Mouse (Mus musculus): ENCODE results near the gene Tmem216.

Gene Tmem216

DNA sequence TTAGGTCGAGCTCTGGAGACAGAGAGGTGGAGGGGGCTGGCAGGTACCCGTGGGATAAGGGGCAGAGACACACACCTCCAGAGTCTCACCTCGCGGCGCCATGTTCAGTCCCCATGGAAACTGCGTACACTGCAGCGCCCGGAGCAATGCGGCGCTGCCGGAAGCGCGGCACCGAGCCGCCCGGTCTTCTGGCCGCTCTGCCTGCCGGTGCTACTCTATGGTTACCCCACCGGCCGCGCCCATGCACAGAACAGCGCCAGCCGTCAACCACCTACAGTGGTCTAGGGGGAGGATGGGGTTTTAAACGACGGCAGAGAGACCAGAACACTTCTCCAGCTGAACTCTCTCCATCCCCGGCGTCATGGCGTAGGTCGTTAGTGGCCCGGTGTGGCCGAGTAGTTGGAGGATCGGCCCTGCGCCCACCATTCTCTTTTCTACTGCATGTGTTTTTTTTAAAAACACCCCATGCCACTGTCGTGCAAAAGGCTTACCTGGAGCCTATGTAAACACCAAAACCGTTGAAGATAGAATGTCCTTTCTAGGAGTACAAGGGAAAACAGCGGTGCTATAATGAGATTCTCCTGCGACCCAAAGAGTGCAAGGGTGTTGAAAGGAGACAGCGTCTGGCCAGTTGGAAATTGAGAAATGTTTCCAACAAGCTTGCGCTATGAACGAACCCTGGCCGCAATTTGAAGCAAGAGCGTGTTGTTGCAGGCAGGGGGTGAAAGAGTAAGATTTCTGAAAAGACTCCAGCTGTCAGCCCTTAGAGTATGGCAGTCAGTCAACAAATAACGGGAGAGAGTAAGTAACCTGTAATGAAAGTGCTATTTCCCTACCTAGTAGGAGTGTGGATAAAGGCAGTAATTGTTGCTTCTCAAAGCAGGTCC, at the start of gene Tmem216:
Gene Tmem216, minus strand, starts transcription at position 615 of the 887 bp plus-strand sequence.
- peak; percentile 81 for DNase-seq (ENCODE audit: extremely low spot score, low spot score)

DNA sequence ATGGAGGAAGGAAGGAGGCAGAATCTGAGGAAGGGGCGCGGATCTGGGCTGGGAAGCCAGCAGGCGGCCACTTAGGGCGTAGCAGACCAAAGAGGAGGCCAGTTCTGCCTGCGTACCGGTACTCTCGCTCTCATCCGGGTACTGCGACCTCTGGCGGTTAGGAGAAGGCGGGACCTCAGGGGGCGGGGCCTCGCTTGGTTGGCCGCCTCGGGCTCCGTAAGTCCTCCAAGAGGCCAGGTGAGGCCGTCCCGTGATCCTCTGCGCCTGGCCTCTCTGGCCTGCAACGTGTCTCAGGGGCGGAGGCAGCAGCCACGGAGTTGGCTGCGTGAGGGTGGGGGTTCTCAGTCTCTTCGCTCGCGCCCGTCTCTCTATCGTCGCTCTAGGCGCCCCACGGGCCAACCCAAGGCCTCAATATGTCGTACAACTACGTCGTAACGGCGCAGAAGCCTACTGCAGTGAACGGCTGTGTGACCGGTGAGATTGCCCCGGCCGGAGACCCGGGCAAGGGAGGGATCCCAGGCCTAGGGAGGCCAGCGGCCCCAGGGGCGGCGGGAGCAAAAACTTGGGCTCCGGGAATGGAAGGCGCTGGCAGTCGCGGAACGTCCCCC, 49.4 kb upstream of the Tmem216 start, which contains the start of the genes Ddb1 and Tkfc:
Gene Ddb1, plus strand, starts transcription at position 35 of the 608 bp plus-strand sequence.
Gene Tkfc, minus strand, starts transcription at position 362 of the 608 bp plus-strand sequence.
- DNase-seq (ENCODE audit: extremely low spot score, low spot score) = peak; percentile 99

DNA sequence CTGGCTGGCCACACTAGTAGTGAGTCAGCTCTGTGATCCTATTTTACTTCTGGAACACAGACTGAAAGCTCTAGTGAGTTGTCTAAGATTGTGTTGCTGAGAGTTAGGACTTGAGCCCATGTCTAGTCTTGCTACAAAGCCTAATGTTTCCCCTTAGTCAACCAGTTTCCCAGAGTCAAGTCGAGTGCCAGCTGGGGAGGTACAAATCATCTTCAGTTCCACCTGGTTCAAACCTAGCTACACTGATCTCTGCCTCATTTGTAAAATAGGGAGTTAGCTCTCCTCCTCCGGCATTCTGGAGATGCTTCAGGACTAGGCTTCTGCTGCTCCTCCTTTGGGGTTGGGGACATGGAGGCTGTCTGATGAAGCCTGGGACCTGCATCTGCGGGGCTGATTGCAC, 48.5 kb upstream of the Tmem216 start:
- no peak for DNase-seq (ENCODE audit: extremely low spot score, low spot score)

DNA sequence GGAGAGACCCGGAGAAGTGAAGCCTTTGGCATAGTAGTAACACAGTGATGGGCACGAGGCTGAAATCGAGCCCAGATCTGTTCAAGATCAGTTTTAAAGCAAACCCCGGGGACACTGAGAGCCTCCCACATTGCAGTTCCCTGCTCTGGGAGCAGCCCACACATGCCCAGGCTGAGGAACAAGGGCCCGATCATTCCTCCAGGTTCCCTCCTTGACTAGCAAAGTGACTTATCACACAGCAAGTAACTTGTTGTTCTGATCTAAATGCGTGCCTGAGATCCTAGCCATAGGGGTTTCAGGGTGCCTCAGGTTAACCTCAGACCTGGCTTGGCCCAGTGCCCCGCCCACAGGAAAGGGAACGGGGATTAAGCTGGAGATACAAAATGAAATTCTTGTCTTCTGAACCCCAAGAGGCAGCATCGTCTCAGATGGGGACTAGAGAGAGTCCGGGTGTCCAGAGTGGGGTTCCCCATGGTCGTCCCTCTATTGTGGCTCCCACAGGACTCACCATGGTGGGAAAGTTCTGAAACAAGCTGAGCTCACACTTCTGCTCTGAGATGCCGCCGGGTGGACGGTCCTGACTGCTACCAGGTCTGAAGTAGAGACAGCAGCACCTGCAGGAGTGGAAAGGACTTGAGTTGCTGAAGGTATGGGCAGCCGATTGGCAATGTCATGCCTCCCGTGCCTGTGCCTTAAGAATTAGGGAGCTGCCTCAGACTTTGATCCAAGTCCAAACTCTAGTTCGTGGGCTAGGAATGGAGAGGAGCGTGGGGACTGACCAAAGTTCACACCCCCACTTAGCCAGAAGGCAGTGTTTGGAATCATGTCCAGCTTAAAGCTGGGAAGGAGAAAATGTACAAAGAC, 47.9 kb upstream of the Tmem216 start:
- DNase-seq (ENCODE audit: extremely low spot score, low spot score) = no peak

DNA sequence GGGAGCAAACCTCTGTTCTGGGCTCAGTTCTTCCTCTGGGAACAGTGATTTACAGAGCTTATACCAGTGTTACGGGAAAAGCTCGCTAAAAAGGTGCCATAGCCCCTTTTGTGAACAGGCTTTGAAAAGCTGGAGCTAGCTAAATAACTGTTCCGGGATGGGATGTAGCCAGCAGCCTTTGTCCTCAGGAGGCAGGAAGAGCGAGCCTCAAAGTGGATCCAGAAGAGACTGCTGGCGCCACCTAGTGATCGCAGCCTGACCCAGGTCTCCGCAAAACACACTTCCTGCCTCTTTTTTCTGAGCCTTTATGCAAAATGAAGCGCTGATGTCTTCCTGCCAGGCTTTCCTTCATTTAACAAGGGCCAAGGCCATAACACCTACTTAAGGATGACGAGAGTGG, 46.7 kb upstream of the Tmem216 start:
- peak; percentile 89 for DNase-seq (ENCODE audit: extremely low spot score, low spot score)

DNA sequence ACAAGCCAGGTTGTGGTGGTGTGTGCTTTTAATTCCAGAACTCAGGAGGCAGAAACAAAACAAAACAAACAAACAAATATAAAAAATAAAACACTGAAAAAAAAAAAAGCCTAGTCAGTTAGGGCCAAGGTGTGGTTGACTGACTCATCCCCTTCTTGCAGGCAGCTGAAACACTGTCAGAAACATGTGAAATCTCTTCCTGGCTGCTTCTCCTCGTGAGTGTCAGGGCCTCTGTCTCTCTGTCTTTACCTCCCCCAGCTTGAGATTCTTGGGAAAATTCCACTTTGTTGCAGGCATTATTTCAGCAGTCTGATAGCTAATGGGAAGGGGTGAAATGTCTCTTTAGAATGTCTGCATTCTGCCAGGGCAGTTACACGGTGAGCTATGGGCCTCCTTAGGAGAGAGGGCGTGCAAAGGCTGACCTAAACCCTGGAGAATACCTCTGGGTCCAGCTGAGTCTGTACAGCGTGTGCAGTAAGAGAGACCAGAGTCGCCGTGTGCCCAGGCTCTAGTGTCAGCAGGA, 46.3 kb upstream of the Tmem216 start:
- DNase-seq (ENCODE audit: extremely low spot score, low spot score) = no peak

DNA sequence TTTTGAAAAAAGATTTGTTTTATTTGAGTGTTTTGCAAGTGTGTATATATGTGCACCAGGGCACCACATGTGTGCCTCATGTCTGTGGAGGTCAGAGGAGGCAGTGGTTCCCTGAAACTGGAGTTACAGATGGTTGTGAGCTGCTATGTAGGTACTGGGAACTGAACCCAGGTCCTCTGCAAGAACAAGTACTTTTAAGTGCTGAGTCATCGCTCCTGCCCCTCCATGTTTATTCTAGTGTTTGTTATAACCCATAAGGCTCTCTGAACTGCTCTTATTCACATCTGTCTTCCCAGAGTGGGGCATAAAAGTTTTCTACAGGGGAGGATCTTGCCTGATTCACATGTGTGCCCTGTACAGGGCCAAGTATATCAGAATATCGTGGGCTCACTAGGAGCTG, 43.6 kb upstream of the Tmem216 start:
- no peak for DNase-seq (ENCODE audit: extremely low spot score, low spot score)

DNA sequence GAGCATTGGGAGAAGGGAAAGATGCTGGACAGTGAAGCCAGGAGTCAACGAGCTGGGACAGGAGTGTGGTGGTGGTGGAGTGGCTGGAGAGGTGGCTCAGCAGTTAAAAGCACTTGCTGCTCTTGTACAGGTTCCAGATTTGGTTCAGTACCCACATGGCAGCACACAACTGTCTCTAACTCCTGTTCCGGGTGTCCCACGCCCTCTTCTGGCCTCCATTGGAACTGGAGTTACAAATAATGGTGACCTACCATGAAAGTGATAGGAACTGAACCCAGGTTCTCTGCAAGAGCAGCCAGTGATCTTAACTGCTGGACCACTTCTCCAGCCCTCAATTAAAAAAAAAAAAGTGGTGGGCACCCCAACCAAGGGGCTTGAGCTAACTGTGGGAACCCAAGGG, 42.1 kb upstream of the Tmem216 start:
- no peak for DNase-seq (ENCODE audit: extremely low spot score, low spot score)

DNA sequence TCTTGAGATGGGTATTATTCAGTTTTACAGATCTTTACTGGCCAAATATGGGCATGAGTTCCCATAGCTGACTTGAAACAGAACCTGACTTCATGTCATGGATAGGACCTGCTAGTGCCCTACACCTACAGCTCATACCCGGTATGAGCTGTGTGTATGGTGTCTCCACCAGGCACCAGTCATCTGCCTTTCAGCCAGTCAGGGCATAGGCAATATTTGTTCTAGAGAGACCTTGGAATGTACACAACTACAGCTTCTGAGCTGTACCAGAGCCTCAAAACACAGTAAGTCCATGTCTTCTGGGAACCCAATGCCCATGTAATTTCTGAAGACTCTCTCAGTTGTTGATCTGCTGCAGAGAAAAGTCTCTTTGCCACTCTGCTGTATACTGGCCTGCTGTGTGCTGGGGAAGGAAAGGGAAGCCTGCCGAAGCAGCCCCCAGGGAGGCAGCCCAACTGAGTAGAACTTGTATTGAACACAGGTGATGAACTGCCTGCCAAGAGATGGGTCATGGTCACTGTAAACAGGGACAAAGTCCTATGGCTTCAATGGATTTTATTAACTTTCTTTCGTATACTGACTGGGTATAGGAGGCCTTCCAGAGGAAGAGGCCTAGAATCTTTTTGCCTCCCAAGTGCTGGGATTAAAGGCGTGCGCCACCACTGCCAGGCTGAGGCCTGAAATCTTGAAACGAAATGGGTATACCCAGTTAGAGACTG, 35.8 kb upstream of the Tmem216 start:
- DNase-seq (ENCODE audit: extremely low spot score, low spot score) = no peak

DNA sequence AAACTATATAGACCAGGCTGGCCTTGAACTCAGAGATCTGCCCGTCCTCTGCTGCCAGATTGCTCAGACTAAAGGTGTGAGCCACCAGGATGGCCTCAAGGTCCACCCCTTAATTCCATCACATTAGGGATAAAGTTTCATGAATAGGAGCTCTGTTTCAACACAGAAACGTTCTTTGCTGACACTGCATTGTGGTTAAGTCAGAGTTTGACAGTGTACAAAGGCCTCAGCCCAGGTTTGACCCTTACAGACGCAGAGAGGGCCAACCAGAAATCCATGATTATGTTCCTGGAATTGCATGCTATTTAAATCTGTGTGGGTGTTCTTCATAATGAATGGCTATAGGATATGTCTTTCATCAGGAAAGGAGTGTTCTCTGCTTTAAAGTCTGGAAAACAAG, 34.3 kb upstream of the Tmem216 start:
- no peak for DNase-seq (ENCODE audit: extremely low spot score, low spot score)

DNA sequence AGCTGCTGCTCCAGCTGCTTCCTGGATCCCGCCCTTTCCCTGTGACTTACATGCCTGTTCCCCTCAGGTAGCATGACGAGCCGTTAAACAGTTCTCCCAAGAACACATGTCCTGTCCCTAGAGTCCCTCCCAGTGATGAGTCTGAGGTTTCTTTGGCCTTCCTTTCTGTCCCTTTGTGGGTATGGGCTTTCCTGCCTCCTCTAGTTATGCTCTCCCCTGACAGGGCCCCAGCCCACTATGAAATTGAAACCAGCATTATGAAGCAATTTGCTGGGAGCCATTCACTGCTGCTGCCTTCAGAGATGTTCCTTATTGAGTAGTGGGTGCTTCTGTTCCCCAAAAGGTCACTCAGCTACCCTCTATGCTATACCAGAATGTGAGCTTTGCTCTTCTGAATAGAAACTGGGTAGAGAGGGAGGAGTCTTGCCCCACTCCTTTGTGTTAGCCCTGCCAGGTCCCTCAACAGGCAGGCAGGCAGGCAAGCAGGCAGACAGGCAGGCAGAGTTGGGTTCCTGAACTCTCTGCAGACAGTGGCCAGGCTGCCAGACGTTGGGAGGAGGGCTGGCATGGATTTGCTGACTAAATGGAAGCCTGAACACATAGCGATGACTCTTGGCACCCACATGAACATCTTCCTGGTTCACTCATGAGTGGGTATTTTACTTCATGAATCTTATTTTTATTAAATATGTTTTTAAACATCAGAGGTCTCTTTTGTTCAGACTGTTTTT, 33.3 kb upstream of the Tmem216 start:
- no peak for DNase-seq (ENCODE audit: extremely low spot score, low spot score)

DNA sequence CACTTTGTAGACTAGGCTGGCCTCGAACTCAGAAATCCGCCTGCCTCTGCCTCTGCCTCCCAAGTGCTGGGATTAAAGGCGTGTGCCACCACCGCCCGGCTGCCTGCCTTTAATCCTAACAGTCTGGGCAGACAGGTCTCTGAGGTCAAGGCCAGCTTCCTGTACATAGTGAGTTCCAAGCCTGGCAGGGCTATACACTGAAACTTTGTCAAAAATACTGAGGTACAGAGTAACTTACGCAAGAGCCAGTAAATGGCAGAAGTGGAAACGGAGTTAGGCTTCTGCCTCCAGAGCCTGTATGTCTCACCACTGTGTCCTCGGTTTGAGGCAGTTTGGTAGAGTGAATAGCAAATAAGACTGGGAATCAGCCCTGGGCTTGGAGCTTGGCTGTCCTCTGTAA, 31.2 kb upstream of the Tmem216 start:
- no peak for DNase-seq (ENCODE audit: extremely low spot score, low spot score)

DNA sequence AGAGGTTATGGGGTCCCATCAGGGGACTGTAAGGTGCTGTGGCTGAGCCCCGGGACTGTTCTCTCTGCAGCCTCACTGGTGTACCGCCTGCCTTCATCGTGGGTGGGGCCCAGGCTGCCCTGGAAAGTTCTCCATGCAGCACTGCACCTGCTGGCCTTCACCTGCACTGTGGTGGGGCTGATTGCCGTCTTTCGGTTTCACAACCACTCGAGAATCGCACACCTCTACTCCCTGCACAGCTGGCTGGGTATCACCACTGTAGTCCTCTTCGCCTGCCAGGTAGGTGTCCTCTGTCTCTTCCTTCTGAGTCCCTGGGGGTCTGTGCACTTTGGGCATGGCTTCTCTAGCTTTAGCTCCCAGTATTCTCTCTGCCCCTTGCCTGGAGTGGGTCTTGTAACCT, 29.1 kb upstream of the Tmem216 start:
- DNase-seq (ENCODE audit: extremely low spot score, low spot score) = no peak

DNA sequence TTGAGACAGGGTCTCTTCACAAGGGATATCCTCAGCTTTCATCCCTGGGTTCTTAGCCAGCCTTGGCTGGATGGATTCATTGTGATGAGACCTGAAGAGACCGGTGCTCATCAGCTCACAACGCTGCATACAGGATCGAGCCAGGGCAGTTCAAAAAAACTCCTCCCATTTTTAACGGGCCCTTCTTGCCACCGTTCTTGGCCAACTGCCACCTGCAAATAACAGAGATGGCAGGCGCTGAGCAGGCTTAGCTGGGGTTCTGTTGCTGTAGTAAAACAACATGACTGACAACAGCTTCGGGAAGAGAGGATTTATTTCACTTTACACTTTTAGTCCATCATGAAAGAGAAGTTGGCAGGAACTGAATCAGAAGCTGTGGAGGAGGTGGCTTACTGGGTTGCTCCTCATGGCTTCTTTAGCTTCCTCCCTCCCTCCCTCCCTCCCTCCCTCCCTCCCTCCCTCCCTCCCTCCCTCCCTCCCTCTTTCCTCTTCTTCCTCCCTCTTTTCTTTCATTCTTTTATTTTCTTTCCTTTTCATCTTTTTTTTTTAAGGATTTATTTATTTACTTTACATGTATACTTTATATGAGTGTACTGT, 27.6 kb upstream of the Tmem216 start:
- no peak for DNase-seq (ENCODE audit: extremely low spot score, low spot score)

DNA sequence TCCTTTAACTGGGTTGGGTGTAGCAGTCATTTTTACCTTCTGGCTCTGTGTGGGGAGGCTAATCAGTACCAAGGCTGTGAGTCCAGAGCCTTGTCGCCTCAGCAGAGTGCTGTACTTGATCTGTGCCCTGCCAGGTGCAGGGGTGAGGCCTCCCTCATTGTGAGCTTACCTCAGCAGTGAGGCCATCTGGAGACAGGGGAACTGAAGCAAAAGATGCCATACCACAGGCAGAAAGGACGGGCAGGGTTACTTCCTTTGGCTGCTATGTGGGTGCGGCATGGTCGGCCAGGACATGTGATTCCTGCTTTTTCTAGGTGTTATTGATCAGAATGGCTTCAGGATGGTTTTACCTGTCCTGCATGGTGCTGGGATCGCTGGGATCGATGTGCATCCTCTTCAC, 25.9 kb upstream of the Tmem216 start:
- DNase-seq (ENCODE audit: extremely low spot score, low spot score) = no peak

DNA sequence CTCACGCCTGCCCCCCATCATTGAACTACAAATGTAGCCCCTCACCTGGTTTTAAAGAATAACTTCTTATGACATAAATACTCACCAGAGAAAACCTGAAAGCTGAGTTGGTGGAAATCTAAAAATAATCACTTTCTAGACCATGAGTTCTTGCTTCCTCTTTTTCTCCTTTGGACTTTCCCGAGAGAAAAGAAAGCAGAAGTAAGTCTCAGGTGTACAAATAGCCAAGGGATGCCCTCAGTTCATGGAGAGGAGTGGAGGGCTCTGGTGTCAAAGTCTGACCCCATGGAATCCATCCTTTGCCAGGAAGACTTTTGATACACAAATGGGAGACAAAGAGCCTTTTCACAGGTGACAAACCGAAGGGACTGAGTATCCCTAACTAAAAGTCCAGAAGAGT, 24.7 kb upstream of the Tmem216 start:
- no peak for DNase-seq (ENCODE audit: extremely low spot score, low spot score)

DNA sequence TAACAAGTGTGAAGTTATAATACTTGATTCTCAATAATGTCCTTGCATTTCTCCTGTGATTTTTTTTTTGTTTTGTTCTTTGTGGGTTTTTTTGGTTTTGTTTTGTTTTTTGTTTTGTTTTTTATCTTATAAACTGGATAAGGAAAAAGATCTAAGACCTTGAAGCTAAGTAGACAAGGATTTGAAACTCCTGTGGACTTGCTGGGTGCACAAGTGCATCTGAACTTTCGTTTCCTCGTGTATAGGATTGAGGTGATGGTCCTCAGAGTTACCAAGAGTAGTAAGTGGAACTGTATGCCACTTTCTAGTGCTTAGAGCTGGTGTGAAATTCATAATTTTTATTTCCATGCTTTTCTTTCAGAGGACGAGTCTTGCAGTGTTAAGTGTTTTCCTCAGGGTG, 24.1 kb upstream of the Tmem216 start:
- no peak for DNase-seq (ENCODE audit: extremely low spot score, low spot score)

DNA sequence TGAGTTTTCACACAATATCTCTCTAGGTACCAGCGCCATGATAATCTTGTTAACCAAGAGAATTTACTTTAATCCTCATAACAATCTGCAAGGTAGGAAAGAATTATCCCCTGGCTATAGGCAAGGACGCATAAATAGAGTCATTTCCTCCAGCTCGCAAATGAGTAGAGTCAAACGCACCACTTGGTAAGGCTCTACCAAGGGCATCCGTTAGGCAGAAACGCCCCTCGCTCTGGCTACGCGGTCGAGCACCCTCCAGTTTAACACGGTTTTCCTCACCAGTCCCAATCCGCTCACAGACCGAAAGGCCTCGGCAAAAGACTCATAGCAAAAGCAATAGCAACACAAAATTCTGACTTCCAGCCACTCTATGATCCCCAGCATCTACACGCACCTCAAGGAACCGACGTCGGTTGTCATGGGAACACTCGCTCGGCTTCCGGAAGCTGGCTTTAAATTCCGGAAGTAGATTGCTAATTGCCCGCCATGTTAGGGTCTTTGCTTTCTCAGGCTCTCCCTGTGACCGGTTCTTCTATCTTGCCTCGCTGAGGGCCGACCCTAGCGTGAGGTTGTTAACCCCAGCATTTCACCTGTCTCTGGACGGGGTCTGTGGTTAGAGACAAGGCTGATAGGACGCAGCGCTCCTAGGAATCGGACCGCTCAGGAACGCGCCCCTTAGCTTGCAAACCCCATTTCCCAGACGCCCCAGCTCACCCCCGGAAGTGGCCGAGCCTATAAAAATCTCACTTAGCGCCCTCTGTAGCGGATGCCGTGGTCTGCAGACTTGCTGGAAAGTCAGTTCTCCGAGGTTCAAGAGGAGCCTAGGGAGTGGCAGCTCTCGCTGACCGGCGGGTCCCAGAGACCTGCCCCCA, 20.9 kb upstream of the Tmem216 start, which contains the start of the genes Cyb561a3 and Tmem138:
Gene Cyb561a3, plus strand, starts transcription at position 483 of the 872 bp plus-strand sequence.
Gene Tmem138, minus strand, starts transcription at position 673 of the 872 bp plus-strand sequence.
- peak; percentile 96 for DNase-seq (ENCODE audit: extremely low spot score, low spot score)

DNA sequence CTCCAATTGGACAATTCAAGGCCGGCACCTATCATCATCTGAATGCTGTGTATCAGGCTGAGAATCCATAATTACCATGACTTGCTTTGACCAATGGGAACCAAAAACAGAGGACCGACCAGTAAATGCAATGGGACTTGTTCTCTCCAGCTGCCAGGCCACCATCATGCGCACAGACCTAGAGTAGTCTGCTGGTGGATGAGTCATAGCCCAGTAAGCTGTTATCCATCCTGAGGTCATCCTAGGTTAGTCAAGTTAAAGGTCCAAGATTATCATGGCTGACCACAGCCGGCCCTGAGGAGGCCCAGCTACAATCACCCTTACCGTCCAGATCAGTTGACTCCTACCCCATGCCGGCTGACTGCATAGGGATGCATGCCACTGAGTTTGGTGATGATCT, 13.6 kb upstream of the Tmem216 start:
- DNase-seq (ENCODE audit: extremely low spot score, low spot score) = no peak

Data from neural tube, embryonic 10.5 days (tissue).